Mouse (Mus musculus) bone marrow, adult 2 months (tissue): Measurements from ENCODE around the gene Selenof. TPM values are rescaled to one million over a fixed set of nuclear protein-coding genes. Genes with fewer than 3 reads are reported as not detected.

ENCODE experiments used
- H3K27ac ChIP-seq: fragments of 200-500 bp; 2 replicates; pipeline ENCODE4 v1.5.1; 2012; ENCODE audit warnings: low read depth, mild to moderate bottlenecking, control low read depth, inconsistent platforms, low read length; ENCODE audit not compliant: control insufficient read depth, poor library complexity, insufficient read depth
- H3K4me1 ChIP-seq: fragments of 200-500 bp; 2 replicates; pipeline ENCODE4 v1.6.1; 2011; ENCODE audit warnings: low read length; ENCODE audit not compliant: control insufficient read depth, insufficient read depth
- H3K4me3 ChIP-seq: fragments of 200-500 bp; replicated peaks from 2 replicates; pipeline ENCODE3; 2011; ENCODE audit warnings: mild to moderate bottlenecking, low read depth, low read length, control low read depth; ENCODE audit not compliant: control insufficient read depth
- CTCF ChIP-seq: fragments of 200-500 bp; IDR thresholded peaks from 2 replicates; pipeline ENCODE4 v1.5.1; 2011; ENCODE audit warnings: low read length, control low read depth; ENCODE audit not compliant: control insufficient read depth, insufficient read depth
- POLR2A ChIP-seq: fragments of 200-500 bp; IDR thresholded peaks from 2 replicates; pipeline ENCODE4 v1.6.1; 2011; ENCODE audit warnings: low read depth, mild to moderate bottlenecking, control low read depth, low read length, borderline replicate concordance; ENCODE audit not compliant: control insufficient read depth
- WGBS: fragments of 180-500 bp; shearing (Covaris S2); methylation state at CpG from one replicate; pipeline ENCODE4 v1.1.7; 2018; 5-methylcytosine and 5-hydroxymethylcytosine counted together
- polyA plus RNA-seq: library from polyadenylated mRNA; stranded (reverse); fragments of >200 nt; gene quantifications from 2 replicates; pipeline ENCODE4 v1.2.4, GENCODE M21; 2011; ENCODE audit warnings: low replicate concordance; ENCODE audit not compliant: missing spikeins, insufficient read depth, insufficient read length

Gene Selenof
- polyA plus RNA-seq, 1 experiment, result 59.6 TPM

DNA sequence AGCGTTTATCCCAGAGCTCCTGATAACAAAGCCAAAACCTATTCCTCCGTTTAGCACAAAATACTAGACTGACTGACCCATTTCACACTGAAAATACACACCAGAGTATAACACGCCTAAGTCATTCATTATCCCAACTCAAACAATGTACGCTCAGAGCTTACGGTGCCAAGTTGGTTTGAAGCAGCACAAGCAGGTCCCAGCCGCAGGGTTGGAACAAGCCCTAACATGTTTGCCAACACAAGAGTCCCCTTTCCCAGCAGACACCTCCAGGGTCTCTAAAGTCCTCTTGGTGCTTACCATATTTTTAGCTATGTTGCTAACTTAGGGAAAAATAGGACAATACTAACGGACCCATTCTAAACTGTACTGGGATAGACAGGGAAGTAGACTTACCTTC is 15.0 kb upstream of the Selenof start:
- TF ChIP-seq POLR2A (no peak), CTCF (no peak)
- Histone ChIP-seq H3K27ac (no peak overlapping the region), H3K4me3 (no peak overlapping the region), H3K4me1 (peaks cover 1% of the 10 kb centered on the region; the same call in 1 of the 2 replicates)
- WGBS, result 89% methylated on average over 7 of the region's 7 CpGs

DNA sequence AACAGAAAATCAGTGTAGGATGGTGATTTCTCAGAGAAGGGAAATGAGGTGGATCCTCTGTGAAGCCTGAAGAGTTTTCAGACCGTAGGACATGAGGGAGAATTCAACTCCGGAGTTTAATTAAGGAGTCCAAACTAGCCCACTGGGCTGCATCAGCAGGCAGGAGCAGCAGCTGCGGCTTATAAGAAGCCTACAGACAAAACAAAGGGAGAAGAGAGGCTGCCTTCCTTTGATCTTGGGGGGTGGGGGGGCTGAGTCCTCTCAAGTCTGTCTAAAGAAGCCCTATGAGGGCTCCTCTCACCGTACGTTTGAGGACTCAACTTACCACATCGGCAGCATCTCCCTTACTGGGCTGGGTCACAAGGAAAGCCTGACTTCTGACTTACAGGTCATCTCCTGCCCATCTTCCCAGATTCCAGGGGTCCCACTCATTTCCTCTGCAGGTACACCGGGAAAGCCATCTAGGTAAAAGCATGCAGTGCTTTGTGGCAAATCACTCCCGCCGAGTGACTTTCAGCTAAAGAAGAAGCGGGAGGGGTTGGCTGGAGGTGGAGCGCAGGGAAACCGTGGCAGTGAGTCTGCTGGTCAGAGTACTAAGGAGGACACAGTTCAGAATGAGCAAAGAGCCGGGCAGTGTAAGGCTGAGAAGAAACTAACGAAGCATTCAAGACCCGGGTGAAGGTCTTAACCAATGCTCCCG is 13.3 kb upstream of the Selenof start:
- no peak for TF ChIP-seq CTCF
- no peak for TF ChIP-seq POLR2A
- no peak overlapping the region for H3K4me3 ChIP-seq
- peaks cover 2% of the 10 kb centered on the region for H3K4me1 ChIP-seq
- no peak overlapping the region for H3K27ac ChIP-seq
- WGBS, result 67% methylated on average over 16 of the region's 16 CpGs

DNA sequence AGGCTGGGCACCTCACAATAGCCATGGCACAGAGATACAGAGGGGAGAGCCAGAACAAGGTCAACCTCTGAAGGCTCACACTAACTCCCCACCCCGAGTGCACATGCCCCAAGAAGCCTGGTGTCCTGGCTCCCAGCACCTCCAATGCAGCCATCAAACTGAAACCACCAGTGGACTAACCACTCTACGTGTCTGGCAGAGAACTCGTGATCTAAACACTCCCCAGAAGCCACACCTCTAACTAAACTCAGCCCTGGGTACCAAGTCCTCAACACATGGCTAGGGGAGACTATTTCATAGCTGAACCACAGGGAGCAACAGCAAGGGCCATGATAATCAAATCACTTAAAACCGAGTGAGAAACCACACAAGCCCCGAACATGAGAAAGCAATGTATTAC is 11.8 kb upstream of the Selenof start:
- Histone ChIP-seq H3K4me1 (peaks cover 2% of the 10 kb centered on the region), H3K27ac (no peak overlapping the region), H3K4me3 (no peak overlapping the region)
- 60% methylated on average over 5 of the region's 5 CpGs for WGBS
- no peak for TF ChIP-seq CTCF
- TF ChIP-seq POLR2A, result no peak

DNA sequence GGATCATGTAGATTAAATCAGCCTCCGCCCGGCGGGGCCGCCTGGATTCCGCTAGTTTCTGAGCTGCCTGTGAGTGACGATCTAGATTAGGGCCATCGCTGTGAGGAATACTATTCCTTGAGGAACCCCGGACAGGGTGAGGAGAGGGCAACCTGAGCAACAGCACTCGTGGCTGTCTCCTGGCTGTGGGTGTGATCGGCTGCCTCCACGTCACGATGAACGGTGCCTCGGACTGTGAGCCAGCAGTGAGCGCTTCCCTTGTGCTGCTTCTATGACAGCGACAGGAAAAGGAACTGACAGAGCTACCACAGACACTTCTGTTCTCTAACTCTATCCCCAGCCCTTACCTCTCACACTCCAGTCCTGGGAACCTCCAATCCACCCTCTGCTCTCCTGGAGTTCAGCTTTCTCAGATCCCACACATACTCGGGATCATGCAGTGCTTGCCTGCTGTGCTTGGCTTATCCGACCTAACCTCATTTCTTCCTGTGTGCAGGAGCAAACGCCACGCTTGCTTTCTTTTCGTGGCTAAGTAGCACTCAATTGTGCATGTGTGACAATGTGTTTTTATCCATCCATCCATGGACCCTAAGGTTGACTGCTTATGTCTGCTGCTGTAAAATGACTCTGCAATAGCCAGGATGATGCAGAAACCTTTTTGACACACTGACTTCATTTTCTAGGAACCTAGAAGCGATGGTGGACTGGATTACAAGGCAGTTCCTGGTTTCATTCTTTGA is 8.4 kb upstream of the Selenof start:
- Histone ChIP-seq H3K4me3 (peak overlapping the region; percentile 36), H3K27ac (no peak overlapping the region), H3K4me1 (peaks cover 2% of the 10 kb centered on the region)
- WGBS, result 29% methylated on average over 22 of the region's 22 CpGs
- TF ChIP-seq POLR2A (no peak), CTCF (no peak)

DNA sequence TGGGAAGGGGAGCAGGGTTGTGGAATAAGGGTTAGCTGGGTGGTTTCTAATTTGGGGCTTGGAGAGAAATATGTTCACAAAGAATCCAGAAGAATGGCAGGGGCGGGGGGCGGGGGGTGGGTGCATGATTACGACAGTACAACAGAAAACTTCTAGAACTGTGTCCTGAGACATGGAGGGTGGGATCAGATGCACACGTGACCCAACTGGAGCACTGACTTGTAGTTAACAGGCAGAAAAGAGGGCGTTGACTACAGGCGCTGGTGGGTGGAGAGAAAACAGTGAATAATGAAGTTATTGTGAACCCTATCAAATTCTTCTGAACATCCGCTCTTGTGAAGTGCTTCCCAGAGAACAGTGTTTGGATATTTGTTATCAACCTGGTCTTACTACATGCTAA is 6.2 kb upstream of the Selenof start:
- peaks cover 2% of the 10 kb centered on the region for H3K4me1 ChIP-seq
- H3K4me3 ChIP-seq, result no peak overlapping the region
- 86% methylated on average over 7 of the region's 7 CpGs for WGBS
- H3K27ac ChIP-seq, result no peak overlapping the region
- TF ChIP-seq CTCF (no peak), POLR2A (no peak)

DNA sequence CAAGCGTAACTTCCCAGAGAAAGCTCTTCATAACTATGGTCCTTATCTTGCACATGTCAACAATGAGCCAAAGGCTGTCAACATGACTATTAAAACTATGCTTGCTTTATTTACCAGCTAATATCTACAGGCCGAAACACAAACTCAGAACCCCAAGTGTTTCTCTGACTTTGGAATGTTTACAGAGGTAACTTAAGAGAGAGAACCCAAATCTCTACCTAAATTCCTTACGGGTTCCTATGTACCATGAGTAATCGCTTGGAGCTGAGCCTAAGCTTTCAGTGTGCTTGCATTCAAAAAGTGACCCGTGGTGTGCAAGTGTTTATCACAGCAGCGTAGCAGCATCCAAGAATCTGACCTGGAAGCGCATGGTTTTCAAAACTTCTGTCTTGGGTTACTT is 4.9 kb upstream of the Selenof start:
- no peak overlapping the region for H3K4me3 ChIP-seq
- H3K4me1 ChIP-seq, result peaks cover 2% of the 10 kb centered on the region

DNA sequence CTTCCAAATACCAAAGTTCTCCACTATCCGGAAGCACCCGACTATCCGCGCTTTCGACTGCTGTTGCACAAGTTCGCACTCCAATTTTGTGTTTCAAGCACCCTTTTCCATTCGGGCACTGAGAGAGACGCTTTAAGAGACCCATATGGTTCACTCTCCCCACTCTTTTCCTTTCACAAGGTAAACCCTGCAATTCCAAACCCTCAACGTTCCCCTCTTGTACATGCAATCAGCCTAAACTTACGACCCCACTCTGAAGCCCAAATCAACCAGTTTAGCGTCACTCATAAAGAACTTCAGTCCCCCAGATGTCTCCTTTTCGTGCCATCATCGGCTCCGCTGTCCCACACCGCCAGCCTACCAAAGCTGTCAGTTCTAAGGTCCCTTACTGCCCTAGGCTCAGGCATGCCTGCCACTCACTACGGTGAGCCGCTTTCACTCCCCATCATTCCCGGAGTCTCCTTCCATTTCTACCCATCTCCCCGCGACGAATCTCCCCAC is 1.2 kb upstream of the Selenof start:
- WGBS, result under 1% methylated on average over 21 of the region's 21 CpGs
- Histone ChIP-seq H3K4me3 (peak overlapping the region; percentile 75), H3K4me1 (peaks cover 3% of the 10 kb centered on the region; the same call in 1 of the 2 replicates), H3K27ac (no peak overlapping the region)
- TF ChIP-seq CTCF, result no peak
- TF ChIP-seq POLR2A, result no peak

More for the DNA sequence above, 4.9 kb upstream of the Selenof start:
- WGBS, result 87% methylated on average over 7 of the region's 7 CpGs
- no peak overlapping the region for H3K27ac ChIP-seq
- TF ChIP-seq CTCF, result no peak
- no peak for TF ChIP-seq POLR2A

DNA sequence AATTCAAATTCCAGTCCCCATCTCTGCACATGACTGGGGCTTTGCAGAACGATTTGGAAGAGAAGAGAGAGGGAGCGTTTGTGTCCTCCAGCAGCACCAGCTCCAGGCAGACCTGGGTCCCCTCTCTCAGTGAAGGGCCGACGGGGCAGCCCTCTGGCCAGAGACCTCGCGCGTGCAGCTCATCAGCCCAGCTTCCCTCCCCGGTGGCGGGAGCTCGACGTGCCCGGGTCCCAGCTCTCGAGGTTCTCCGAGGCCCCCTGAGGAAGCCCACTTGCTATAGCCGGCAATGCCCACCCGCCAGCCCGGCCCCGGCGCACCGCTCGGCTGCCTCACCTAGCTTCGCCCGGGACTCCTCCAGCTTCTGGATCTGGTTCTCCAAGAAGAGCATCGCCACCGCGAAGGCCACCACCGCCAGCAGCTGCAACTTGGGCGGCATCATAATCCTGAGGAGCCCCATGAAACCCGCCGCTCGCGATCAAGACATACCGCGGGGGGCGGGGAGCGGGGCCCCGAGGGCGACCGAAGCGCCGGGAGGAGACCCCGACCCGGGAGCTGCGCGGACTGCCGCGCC is 618 bp upstream of the Selenof start:
- peak overlapping the region; percentile 50; the same call in 1 of the 2 replicates for H3K27ac ChIP-seq
- under 1% methylated on average over 47 of the region's 47 CpGs for WGBS
- peaks cover 3% of the 10 kb centered on the region; the same call in 1 of the 2 replicates for H3K4me1 ChIP-seq

More for the DNA sequence above, 618 bp upstream of the Selenof start:
- peak overlapping the region; percentile 75 for H3K4me3 ChIP-seq
- TF ChIP-seq CTCF (no peak), POLR2A (no peak)
